Mouse (Mus musculus) T-helper 17 cell (primary cell): ENCODE data around the gene Gm21783.
"Not testable (repeated sequence)": the region's sequence is repeated elsewhere in the genome, so short reads cannot be mapped to it uniquely, and the experiment has no call there.

Experiments
- in situ Hi-C, 2 experiments: fragments of 300-600 bp; cut with MboI, MseI; formaldehyde crosslinking; loops; 1 replicate in 1 of 2; 2 replicates in 1 of 2; pipeline ENCODE4 v1.15.1; 2025; ENCODE audit warnings: high pct_unique_total_duplicates in 2 of 2

Gene Gm21783

GRCm38 (mm10) chrY:44981163-44981562 lies at the start of gene Gm21783:
Gm21783 (minus strand) TSS chrY:44981263.
- in situ Hi-C loops = not testable (repeated sequence)
